Comparison of ENCODE assay signal across 18 mouse cellular contexts in genomic region chr11:60522661-60523365, GRCm38 (mm10). TPM values are rescaled to one million over a fixed set of nuclear protein-coding genes. Genes with fewer than 3 reads are reported as not detected.
DNase-seq lines count a peak whose midpoint lies in the region; ATAC-seq lines count a peak whose summit lies in the region.
"Had no signal": no experiment of that assay in that cellular context is flagged by ENCODE, and none has a peak within 500 bp of the region (broad histone marks: within the 10 kb centered on the region; RNA-seq: fewer than 3 reads in every experiment).

No protein-coding gene starts in this region.

- WGBS in hindbrain, embryonic 10.5 days, result 85% methylated on average over 6 of the region's 6 CpGs
- WGBS in hindbrain, embryonic 16.5 days, result 88% methylated on average over 6 of the region's 6 CpGs

- DNase-seq in hindbrain, embryonic 10.5 days (ENCODE audit: low spot score), result peak; percentile 6
- DNase-seq in NIH3T3 (ENCODE audit: low read depth), result peak; percentile 61
- DNase-seq in embryo, embryonic 11 days, result peak; percentile 39
- DNase-seq in right cerebral cortex, postnatal 10 days (ENCODE audit: low spot score in 2 of 2), result no peak
- no peak for DNase-seq in gastrocnemius, adult 18-20 months (ENCODE audit: low spot score)
- DNase-seq: cerebellum, adult 11 months; cerebellum, adult 8-10 months; cerebellum, postnatal 14 days; gastrocnemius, postnatal 25 days; heart, postnatal 10 days; heart, postnatal 4 days had no signal

- H3K9ac ChIP-seq in hindbrain, embryonic 16.5 days (ENCODE audit: low read depth, low read length), result no peak overlapping the region
- H3K9ac ChIP-seq: embryonic facial prominence, embryonic 13.5 days; forebrain, embryonic 12.5 days; hindbrain, embryonic 13.5 days; intestine, embryonic 15.5 days had no signal

- no peak overlapping the region for H3K4me3 ChIP-seq in hindbrain, embryonic 10.5 days
- H3K4me3 ChIP-seq in hindbrain, embryonic 16.5 days (ENCODE audit: low read length), result no peak overlapping the region
- H3K4me3 ChIP-seq: embryonic facial prominence, embryonic 13.5 days; forebrain, embryonic 12.5 days; hindbrain, embryonic 13.5 days; intestine, embryonic 15.5 days had no signal

- no peaks in the 10 kb centered on the region for H3K36me3 ChIP-seq in hindbrain, embryonic 10.5 days
- H3K36me3 ChIP-seq in hindbrain, embryonic 16.5 days (ENCODE audit: control insufficient read depth, insufficient read depth, low read length), result no peaks in the 10 kb centered on the region
- H3K36me3 ChIP-seq: embryonic facial prominence, embryonic 13.5 days; forebrain, embryonic 12.5 days; hindbrain, embryonic 13.5 days; intestine, embryonic 15.5 days had no signal

- no peaks in the 10 kb centered on the region for H3K9me3 ChIP-seq in hindbrain, embryonic 10.5 days
- no peaks in the 10 kb centered on the region for H3K9me3 ChIP-seq in hindbrain, embryonic 16.5 days (ENCODE audit: control insufficient read depth, low read length)
- H3K9me3 ChIP-seq: embryonic facial prominence, embryonic 13.5 days; forebrain, embryonic 12.5 days; hindbrain, embryonic 13.5 days; intestine, embryonic 15.5 days had no signal

- 0 out of 2 replicates have a peak, but pooled peaks cover 3% of the 10 kb centered on the region for H3K4me1 ChIP-seq in hindbrain, embryonic 10.5 days (replicated peaks)
- H3K4me1 ChIP-seq in hindbrain, embryonic 16.5 days (ENCODE audit: control insufficient read depth, insufficient read depth, low read depth, low read length), result no peaks in the 10 kb centered on the region
- H3K4me1 ChIP-seq: embryonic facial prominence, embryonic 13.5 days; forebrain, embryonic 12.5 days; hindbrain, embryonic 13.5 days; intestine, embryonic 15.5 days had no signal

- H3K27me3 ChIP-seq in hindbrain, embryonic 10.5 days (ENCODE audit: insufficient read depth, poor library complexity, severe bottlenecking), result no peaks in the 10 kb centered on the region
- no peaks in the 10 kb centered on the region for H3K27me3 ChIP-seq in hindbrain, embryonic 16.5 days (replicated peaks; ENCODE audit: control insufficient read depth, insufficient read depth, low read length)
- H3K27me3 ChIP-seq: embryonic facial prominence, embryonic 13.5 days; forebrain, embryonic 12.5 days; hindbrain, embryonic 13.5 days; intestine, embryonic 15.5 days had no signal

- ATAC-seq in hindbrain, embryonic 16.5 days, result no peak
- ATAC-seq: forebrain, embryonic 16.5 days; intestine, embryonic 15.5 days had no signal

- no peak overlapping the region for H3K27ac ChIP-seq in hindbrain, embryonic 10.5 days
- no peak overlapping the region for H3K27ac ChIP-seq in hindbrain, embryonic 16.5 days (ENCODE audit: low read depth, low read length)
- H3K27ac ChIP-seq: embryonic facial prominence, embryonic 13.5 days; forebrain, embryonic 12.5 days; hindbrain, embryonic 13.5 days; intestine, embryonic 15.5 days had no signal

- H3K4me2 ChIP-seq in hindbrain, embryonic 16.5 days (ENCODE audit: low read length), result no peak overlapping the region
- H3K4me2 ChIP-seq: embryonic facial prominence, embryonic 13.5 days; forebrain, embryonic 12.5 days; hindbrain, embryonic 13.5 days; intestine, embryonic 15.5 days had no signal

RNA-seq across cellular contexts. Expression of gene Alkbh5, which starts 13.4 kb away (rescaled TPM):
- polyA plus RNA-seq in hindbrain, embryonic 10.5 days (2016; fragmentation: Nextera tagmentation; extraction: Ambion mirVana), result 31.9 and 33.8 TPM in 2 replicates
- polyA plus RNA-seq in hindbrain, embryonic 16.5 days (2015; fragmentation: Nextera tagmentation; extraction: Ambion mirVana), result 16.5 and 20.2 TPM in 2 replicates
- 100 to 1,000 TPM; 125 to 130 TPM for total RNA-seq in gastrocnemius, adult 18-20 months (2021)

RNA-seq across cellular contexts. Expression of gene Myo15, which starts 53.7 kb away (rescaled TPM):
- polyA plus RNA-seq in hindbrain, embryonic 10.5 days (2016; fragmentation: Nextera tagmentation; extraction: Ambion mirVana), result 0.16 and 0.36 TPM in 2 replicates
- polyA plus RNA-seq in hindbrain, embryonic 16.5 days (2015; fragmentation: Nextera tagmentation; extraction: Ambion mirVana), result 0.26 and 0.40 TPM in 2 replicates
- total RNA-seq in gastrocnemius, adult 18-20 months (2021), result under 1 TPM in 1 of 2 experiments, not detected in 1; 0.05 TPM
- total RNA-seq: granulocyte monocyte progenitor cell, adult 5-6 weeks had no signal

Comparison
In these comparisons a context has a peak if more than half of its experiments do, and no peak if none do; other contexts are left out.
1. DNase-seq: peak in hindbrain, embryonic 10.5 days (single experiment), NIH3T3 (single experiment) and embryo, embryonic 11 days (single experiment); none in right cerebral cortex, postnatal 10 days (0 of 2) and gastrocnemius, adult 18-20 months (single experiment).